Mouse (Mus musculus) spleen, embryonic (tissue): ENCODE measurements around the gene Nutf2-ps1.
"Not testable (repeated sequence)": the region's sequence is repeated elsewhere in the genome, so short reads cannot be mapped to it uniquely, and the experiment has no call there.

Experiments used
- CTCF ChIA-PET: fragments of 350-600 bp; sonication (Branson Sonifier 250); formaldehyde crosslinking; loops from one replicate; lab custom pipeline; 2022; lab: Charles Lee

Nutf2-ps1 gene

DNA sequence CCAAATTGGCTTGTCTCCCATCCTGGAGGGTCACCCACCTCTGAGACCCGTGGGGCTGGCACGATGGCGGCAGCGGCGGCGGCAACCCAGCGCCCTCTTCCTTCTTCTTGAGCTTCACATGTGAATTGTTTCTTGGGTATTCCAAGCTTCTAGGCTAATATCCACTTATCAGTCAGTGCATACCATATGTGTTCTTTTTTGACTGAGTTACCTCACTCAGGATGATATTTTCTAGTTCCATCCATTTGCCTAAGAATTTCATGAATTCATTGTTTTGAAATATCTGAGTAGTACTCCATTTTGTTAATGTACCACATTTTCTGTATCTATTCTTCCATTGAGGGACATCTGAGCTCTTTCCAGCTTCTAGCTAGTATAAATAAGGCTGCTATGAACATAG lies at the start of gene Nutf2-ps1:
Nutf2-ps1 (minus strand) TSS at position 101 of the 400 bp plus-strand sequence.
- CTCF ChIA-PET = not testable (repeated sequence)

GRCm38 (mm10) chr19:53638041-53638440 lies 49.2 kb upstream of the Nutf2-ps1 start:
- CTCF ChIA-PET = interaction anchor here (0.7 kb wide), 1 partner anchor 85 kb away, joined by 6 read pairs; no protein-coding TSS in a partner anchor

DNA sequence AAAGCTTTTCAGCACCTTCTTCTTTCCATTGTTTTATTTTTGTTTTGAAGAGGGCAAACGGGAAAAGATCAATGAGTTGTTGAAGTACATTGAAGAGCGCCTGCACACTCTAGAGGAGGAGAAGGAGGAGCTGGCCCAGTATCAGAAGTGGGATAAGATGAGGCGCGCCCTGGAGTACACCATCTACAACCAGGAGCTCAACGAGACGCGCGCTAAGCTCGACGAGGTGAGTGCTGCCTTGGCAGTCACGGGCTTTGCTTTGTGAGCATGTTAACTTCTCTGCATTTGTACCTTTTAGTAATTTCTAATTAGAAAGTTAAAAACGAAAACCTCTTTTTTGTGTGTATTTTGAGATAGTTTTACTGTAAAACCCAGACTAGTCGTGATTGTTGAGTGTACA lies 32.8 kb upstream of the Nutf2-ps1 start:
- CTCF ChIA-PET = no interaction called here

- CTCF ChIA-PET = no interaction called here
Observed at GRCm38 (mm10) chr19:53608921-53609320, 20.1 kb upstream of the Nutf2-ps1 start.

DNA sequence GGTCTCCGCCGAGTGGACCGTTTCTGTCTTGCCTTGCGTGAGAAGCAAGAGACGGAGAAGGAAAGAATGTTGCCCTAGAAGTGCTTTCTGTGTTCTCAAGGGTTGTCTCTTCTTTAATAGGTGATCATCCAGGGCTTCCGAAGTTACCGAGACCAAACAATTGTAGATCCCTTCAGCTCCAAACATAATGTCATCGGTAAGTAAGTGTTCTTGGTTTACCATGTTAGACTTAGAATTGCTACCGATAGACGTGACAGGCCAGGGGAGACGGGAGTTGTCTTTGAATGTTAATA lies 12.4 kb upstream of the Nutf2-ps1 start:
- CTCF ChIA-PET = no interaction called here

GRCm38 (mm10) chr19:53600549-53601362 lies 11.9 kb upstream of the Nutf2-ps1 start:
- CTCF ChIA-PET = no interaction called here

DNA sequence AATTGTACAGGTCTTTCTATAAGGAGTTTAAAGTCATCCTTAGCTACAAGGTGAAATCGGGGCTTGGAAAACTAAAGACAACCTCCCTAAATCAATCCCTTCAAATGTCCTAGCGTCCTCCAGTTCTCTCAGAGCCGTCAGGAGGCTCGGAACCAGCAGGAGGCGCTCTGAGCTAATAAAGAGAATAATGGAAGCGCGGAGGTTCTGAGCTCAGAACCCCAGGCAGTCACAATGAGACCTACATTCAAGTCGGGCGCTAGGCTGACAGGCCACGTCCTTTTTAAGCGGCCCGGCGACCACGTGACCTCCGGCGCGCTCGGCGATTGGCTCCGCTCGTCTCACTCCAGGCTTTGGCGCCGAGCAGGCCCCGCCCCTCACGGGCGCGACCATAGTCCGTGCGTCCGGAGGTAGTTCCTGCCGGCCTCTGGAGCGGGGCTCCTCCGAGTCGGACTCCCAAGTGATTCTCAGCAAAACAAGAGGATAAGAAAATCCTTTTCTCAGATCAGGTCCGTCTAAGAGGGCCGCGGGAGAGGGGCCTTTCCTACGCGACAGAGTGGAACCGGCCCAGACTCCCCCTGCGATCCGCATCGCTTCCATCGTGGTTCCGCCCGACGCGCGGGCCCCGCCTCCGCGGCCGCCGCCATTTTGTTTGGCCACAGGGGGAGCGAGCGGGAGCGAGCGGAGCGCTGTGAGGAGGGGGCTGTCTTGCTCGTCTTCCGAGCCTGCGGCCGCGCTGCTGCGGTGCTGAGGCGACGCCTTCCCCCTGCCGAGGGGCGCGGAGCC lies 11.1 kb upstream of the Nutf2-ps1 start, which contains the start of gene Smc3:
Smc3 (plus strand) TSS at position 642 of the 783 bp plus-strand sequence.
- CTCF ChIA-PET = interaction anchor here (0.6 to 0.7 kb wide), 4 partner anchors 31 to 352 kb away, joined by 3 to 22 read pairs (median 8); no protein-coding TSS in a partner anchor

- CTCF ChIA-PET = no interaction called here
Observed at GRCm38 (mm10) chr19:53596723-53597474, 8.0 kb upstream of the Nutf2-ps1 start.

DNA sequence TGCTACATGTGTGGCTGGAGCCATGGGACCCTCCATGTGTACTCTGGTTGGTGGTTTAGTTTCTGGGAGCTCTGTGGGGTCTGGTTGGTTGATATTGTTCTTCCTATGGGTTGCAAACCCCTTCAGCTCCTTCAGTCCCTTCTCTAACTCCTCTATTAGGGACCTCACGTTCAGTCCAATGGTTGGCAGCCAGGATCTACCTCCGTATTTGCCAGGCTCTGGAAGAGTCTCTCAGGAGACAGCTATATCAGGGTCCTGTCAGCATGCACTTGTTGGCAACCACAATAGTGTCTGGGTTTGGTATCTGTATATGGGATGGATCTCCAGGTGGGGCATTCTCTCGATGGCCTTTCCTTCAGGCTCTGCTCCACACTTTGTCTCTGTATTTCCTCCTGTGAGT lies 1.2 kb downstream of the Nutf2-ps1 start:
- CTCF ChIA-PET = not testable (repeated sequence)

- CTCF ChIA-PET = interaction anchor here (0.7 kb wide), 2 partner anchors 63 to 161 kb away, joined by 5 to 11 read pairs; no protein-coding TSS in a partner anchor
Observed at GRCm38 (mm10) chr19:53580271-53580670, 8.6 kb downstream of the Nutf2-ps1 start.

DNA sequence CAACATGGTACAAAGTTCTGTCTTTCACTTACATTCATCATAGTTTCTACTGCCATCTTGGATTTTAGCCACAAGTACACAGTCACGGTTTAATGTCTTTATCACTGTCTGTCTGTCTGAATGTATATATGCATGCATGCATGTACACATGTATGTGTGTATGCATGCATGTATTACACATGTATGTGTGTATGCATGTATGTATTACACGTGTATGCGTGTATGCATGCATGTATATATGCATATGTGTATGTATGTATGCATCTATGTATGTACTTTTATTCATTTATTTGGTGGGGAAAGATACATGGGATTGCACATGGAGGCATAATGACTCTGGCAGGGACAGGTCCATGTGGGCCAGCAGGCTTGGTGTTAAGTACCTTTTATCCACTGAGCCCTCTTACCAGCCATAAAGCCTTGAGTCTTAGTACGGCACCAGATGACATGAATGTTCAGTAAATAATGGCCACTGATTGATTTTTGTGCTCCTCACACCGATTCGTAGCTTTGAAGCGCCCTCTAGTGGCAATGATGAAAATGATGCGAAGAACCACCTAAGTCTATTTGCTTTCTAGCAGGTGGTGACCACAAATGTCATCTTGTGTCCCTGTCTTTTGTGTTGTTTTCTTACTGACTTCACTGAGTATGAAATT lies 10.1 kb downstream of the Nutf2-ps1 start:
- CTCF ChIA-PET = interaction anchor here (1.2 kb wide), 1 partner anchor 185 kb away, joined by 4 read pairs; no protein-coding TSS in a partner anchor

DNA sequence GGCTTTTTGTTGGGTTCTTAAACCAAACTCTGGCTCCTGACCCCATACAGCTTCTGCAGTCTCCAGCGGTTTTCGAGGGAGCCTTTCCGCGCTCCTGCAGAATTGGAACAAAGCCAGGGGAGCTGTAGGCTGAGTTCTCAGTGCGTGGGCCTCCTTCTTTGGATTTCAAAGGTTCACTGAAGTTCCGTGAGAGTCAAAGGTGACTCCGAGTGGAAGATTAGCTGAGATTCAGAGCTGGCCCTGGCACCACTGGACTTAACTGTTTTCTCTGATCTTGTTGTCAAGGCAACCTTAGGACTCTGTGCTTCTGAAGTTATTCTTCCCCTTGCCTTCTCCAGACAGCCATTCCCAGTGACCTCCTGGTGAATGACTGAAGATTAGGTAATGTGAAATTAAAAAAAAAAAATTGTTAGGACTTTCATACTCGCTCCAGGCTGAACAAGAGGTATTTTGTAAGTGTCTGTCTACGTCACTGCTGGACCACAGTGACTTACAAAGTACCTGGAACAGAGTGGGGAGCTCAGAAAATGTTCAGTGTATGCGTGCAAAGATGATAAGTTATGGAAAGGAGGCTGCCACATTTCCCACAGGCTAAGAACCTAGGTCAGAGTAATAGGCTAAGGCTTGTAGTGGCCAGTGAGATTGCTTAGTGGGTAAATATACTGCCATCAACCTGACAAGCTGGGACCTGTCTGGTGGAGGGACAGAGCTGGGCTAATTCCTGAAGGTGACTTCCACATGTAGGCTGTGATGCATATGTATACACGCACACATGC lies 11.7 kb downstream of the Nutf2-ps1 start:
- CTCF ChIA-PET = interaction anchor here (0.7 kb wide), 2 partner anchors 73 to 192 kb away, joined by 3 to 5 read pairs; no protein-coding TSS in a partner anchor

DNA sequence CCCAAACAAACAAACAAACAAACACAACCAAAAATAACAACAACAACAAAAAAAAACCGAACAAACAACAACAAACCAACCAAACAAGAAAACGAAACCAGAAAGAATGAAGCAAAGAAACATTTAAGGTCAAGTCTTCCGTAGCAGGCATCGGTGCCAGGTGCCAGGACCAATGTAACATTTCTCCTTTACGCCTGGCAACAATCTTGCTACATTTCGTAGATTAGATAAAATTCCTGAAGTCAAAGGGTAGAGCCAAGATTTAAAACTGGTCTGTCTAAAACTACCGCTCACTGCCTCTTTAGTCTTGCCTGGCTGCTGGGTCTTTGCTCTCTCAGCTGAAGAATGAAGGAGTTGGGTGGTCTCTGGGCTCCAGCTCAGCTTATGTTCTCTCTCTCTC lies 12.8 kb downstream of the Nutf2-ps1 start:
- CTCF ChIA-PET = no interaction called here

DNA sequence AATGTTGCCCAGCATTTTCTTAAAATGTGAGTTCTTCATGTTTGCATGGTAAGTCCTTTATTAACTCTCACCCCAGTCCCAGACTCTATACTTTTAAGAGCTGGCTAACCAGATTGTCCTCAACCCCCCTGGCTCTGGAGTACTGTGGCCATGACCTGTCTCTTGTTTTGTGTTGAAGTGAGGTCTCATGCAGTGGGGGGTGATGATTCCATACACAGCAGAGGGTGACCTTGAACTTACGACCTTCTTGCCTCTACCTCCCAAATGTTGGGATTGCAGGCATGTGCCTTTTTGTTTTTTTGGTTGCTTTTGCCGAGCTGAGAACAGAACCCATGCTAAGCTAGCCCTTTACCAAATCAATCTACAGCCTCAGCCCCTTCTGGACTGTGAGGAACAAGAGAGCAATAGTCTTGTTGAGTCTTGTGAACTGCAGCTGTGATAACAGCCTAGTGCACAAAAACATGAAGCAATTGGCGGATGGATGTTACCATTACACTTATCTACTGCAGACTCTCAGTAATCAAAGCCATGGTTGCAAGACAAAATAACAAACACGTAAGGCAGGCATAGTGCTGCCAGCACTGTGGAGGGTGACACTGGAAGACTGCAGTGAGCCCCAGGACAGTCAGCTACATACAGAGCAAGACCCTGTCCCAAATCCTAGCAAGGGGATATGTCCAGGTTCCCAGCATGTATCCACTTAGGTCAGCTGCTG lies 13.4 kb downstream of the Nutf2-ps1 start:
- CTCF ChIA-PET = interaction anchor here (0.8 kb wide), 1 partner anchor 156 kb away, joined by 13 read pairs; no protein-coding TSS in a partner anchor

DNA sequence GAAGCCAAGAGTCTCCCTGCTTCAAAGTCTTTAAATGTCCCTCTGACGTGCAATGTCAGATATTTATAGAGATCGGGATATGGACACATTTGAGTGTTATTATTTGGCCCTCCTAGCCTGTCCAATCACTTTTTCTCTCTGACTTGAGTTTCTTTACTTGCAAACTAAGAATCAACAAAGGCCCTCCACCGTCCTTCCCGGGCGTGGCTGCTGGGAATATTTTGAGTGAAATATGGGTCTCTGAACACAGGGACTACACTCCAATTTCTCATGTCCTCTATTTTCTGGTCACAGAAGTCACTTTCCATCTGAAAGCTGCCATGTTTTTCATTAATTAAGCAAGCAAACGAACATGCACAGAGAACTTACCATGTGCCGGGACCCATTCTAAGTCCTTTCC lies 14.3 kb downstream of the Nutf2-ps1 start:
- CTCF ChIA-PET = no interaction called here

DNA sequence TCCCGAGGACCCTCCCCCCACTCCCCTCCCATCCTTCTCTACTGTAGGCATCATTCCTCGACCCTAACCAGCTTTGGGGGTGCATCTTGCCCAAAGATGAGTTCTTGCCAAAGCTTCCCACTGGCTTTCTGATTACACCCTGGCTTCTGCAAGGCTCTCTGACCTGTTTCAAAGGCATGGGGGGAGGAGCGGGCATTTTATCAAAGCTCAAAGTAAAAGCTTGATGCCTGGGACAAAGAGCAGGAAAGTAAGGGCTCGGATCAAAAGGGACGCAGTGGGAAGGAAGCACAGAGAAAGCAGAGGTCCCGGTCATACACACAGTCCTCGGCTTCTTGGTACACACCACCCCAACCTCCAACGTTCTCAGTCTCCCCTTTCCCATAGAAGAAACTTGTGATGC lies 14.7 kb downstream of the Nutf2-ps1 start:
- CTCF ChIA-PET = no interaction called here

GRCm38 (mm10) chr19:53573151-53573550 lies 15.7 kb downstream of the Nutf2-ps1 start:
- CTCF ChIA-PET = no interaction called here

DNA sequence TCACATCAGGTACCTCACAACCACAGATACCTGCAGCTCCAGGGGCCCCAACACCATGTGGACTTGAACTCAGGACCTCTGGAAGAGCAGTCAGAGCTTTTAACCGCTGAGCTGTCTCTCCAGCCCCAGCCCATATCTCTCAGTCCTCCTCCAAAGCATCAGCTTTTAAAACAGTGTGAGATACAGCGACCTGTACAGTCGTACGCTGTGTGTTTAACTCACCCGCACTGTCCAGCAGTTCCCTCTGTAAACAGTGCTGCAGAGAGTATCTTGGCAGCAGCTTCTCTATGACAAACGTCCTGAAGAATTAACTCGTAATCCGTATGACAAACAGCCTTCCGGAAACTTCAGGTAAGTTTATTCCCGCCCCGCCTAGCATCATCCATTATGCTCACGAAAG lies 16.3 kb downstream of the Nutf2-ps1 start:
- CTCF ChIA-PET = interaction anchor here (0.7 kb wide), 1 partner anchor 185 kb away, joined by 3 read pairs; no protein-coding TSS in a partner anchor
